Mouse (Mus musculus) embryonic facial prominence, embryonic 14.5 days (tissue): ENCODE results near the gene Gnb1. TPM values are rescaled to one million over a fixed set of nuclear protein-coding genes. Genes with fewer than 3 reads are reported as not detected.
A peak's percentile ranks its signal among the peaks of the same experiment; 100 is the strongest.

Experiments used
- ATAC-seq: fragments of 200-750 bp; cut with Nextera tagmentation; 2 replicates; pipeline ENCODE4 v1.8.0; 2017; ENCODE audit warnings: low read depth, moderate number of reproducible peaks, moderate TSS enrichment
- DNase-seq: peaks from one replicate; pipeline ENCODE4 v3.0.0-alpha.2; 2015; ENCODE audit warnings: low spot score
- H3K27ac ChIP-seq: fragments of 300-500 bp; sonication (generic); replicated peaks from 2 replicates; pipeline ENCODE4 v1.5.1; 2014; ENCODE audit warnings: low read depth, mild to moderate bottlenecking, low read length, moderate library complexity
- H3K27me3 ChIP-seq: fragments of 300-500 bp; sonication (generic); replicated peaks from 2 replicates; pipeline ENCODE4 v1.6.1; 2014; ENCODE audit warnings: low read length; ENCODE audit not compliant: control insufficient read depth, insufficient read depth
- H3K36me3 ChIP-seq: fragments of 300-500 bp; sonication (generic); 2 replicates; pipeline ENCODE4 v1.6.1; 2014; ENCODE audit warnings: low read length, mixed read lengths; ENCODE audit not compliant: control insufficient read depth, insufficient read depth
- H3K4me1 ChIP-seq: fragments of 300-500 bp; sonication (generic); 2 replicates; pipeline ENCODE4 v1.6.1; 2014; ENCODE audit warnings: antibody characterized with exemption, low read length; ENCODE audit not compliant: control insufficient read depth, insufficient read depth
- H3K4me2 ChIP-seq: fragments of 300-500 bp; sonication (generic); 2 replicates; pipeline ENCODE4 v1.6.1; 2014; ENCODE audit warnings: low read depth, mild to moderate bottlenecking, low read length, moderate library complexity, mixed read lengths
- H3K4me3 ChIP-seq: fragments of 300-500 bp; sonication (generic); 2 replicates; pipeline ENCODE4 v1.5.1; 2014; ENCODE audit warnings: low read depth, mild to moderate bottlenecking, low read length
- H3K9ac ChIP-seq: fragments of 300-500 bp; sonication (generic); 2 replicates; pipeline ENCODE4 v1.6.1; 2014; ENCODE audit warnings: low read depth, mild to moderate bottlenecking, low read length, moderate library complexity, mixed read lengths
- H3K9me3 ChIP-seq: fragments of 300-500 bp; sonication (generic); 2 replicates; pipeline ENCODE4 v1.6.1; 2016; ENCODE audit warnings: low read length; ENCODE audit not compliant: control insufficient read depth
- WGBS: fragments of 180-500 bp; shearing (Covaris S2); extraction: QIAGEN DNeasy Blood & Tissue Kit; methylation state at CpG from one replicate; pipeline ENCODE4 v1.1.7; 2014; 5-methylcytosine and 5-hydroxymethylcytosine counted together
- polyA plus RNA-seq: library from polyadenylated mRNA; unstranded; fragments of >200 nt; fragmentation: Nextera tagmentation; extraction: Ambion mirVana; gene quantifications from 2 replicates; pipeline ENCODE4 v1.2.1, GENCODE M21; 2014

Gnb1 gene
- polyA plus RNA-seq, 1 experiment from 2014 or later = 448 TPM

GRCm38 (mm10) chr4:155489101-155489970, 1.8 kb upstream of the Gnb1 start:
- Histone ChIP-seq H3K27me3 (no peaks in the 10 kb centered on the region), H3K4me3 (no peak overlapping the region), H3K4me2 (no peak overlapping the region), H3K9me3 (no peaks in the 10 kb centered on the region), H3K36me3 (no peaks in the 10 kb centered on the region), H3K9ac (no peak overlapping the region), H3K27ac (peak overlapping the region; percentile 78), H3K4me1 (peaks cover 29% of the 10 kb centered on the region)
- no peak for ATAC-seq
- 81% methylated on average over 9 of the region's 9 CpGs for WGBS
- DNase-seq = no peak

- no peaks in the 10 kb centered on the region for H3K27me3 ChIP-seq
- H3K9ac ChIP-seq = peak overlapping the region; percentile 100
- 31% methylated on average over 5 of the region's 5 CpGs for WGBS
- H3K4me3 ChIP-seq = peak overlapping the region; percentile 100
- peak overlapping the region; percentile 89 for H3K4me2 ChIP-seq
- H3K36me3 ChIP-seq = no peaks in the 10 kb centered on the region
- peaks cover 29% of the 10 kb centered on the region for H3K4me1 ChIP-seq
- DNase-seq (no peak), ATAC-seq (no peak)
- H3K9me3 ChIP-seq = no peaks in the 10 kb centered on the region
- peak overlapping the region; percentile 96; the same call in 1 of the 2 replicates for H3K27ac ChIP-seq
These were observed 705 bp upstream of the Gnb1 start for GRCm38 (mm10) chr4:155490456-155490855.

- Histone ChIP-seq H3K4me3 (peak overlapping the region; percentile 100), H3K27ac (peak overlapping the region; percentile 96), H3K9ac (peak overlapping the region; percentile 100), H3K4me1 (peaks cover 29% of the 10 kb centered on the region), H3K9me3 (no peaks in the 10 kb centered on the region), H3K36me3 (no peaks in the 10 kb centered on the region), H3K4me2 (peak overlapping the region; percentile 89), H3K27me3 (no peaks in the 10 kb centered on the region)
- WGBS = 0% methylated on average over 13 of the region's 54 CpGs
- ATAC-seq = peak; percentile 48
- no peak for DNase-seq
These were observed 469 bp downstream of the Gnb1 start for GRCm38 (mm10) chr4:155491529-155492130.

GRCm38 (mm10) chr4:155492131-155492633, 1.0 kb downstream of the Gnb1 start:
- Histone ChIP-seq H3K27me3 (no peaks in the 10 kb centered on the region), H3K36me3 (no peaks in the 10 kb centered on the region), H3K27ac (peak overlapping the region; percentile 96), H3K9ac (peak overlapping the region; percentile 100), H3K4me1 (peaks cover 29% of the 10 kb centered on the region), H3K4me2 (peak overlapping the region; percentile 89), H3K4me3 (peak overlapping the region; percentile 100), H3K9me3 (no peaks in the 10 kb centered on the region)
- WGBS = 0% methylated on average over 21 of the region's 51 CpGs
- ATAC-seq = no peak
- DNase-seq = peak; percentile 51

GRCm38 (mm10) chr4:155494891-155495290, 3.7 kb downstream of the Gnb1 start:
- no peak overlapping the region for H3K9ac ChIP-seq
- no peaks in the 10 kb centered on the region for H3K27me3 ChIP-seq
- H3K9me3 ChIP-seq = no peaks in the 10 kb centered on the region
- 72% methylated on average over 4 of the region's 4 CpGs for whole genome bisulfite sequencing
- DNase-seq = no peak
- H3K36me3 ChIP-seq = no peaks in the 10 kb centered on the region
- no peak overlapping the region for H3K4me3 ChIP-seq
- H3K27ac ChIP-seq = no peak overlapping the region
- H3K4me2 ChIP-seq = no peak overlapping the region
- ATAC-seq = no peak
- H3K4me1 ChIP-seq = peaks cover 14% of the 10 kb centered on the region

- H3K9ac ChIP-seq = no peak overlapping the region
- no peak for ATAC-seq
- peaks cover 7% of the 10 kb centered on the region for H3K4me1 ChIP-seq
- H3K27ac ChIP-seq = no peak overlapping the region
- no peaks in the 10 kb centered on the region for H3K9me3 ChIP-seq
- H3K4me2 ChIP-seq = no peak overlapping the region
- DNase-seq = no peak
- 84% methylated on average over 3 of the region's 3 CpGs for WGBS
- H3K36me3 ChIP-seq = no peaks in the 10 kb centered on the region
- H3K27me3 ChIP-seq = no peaks in the 10 kb centered on the region
- no peak overlapping the region for H3K4me3 ChIP-seq
These were observed 6.8 kb downstream of the Gnb1 start for GRCm38 (mm10) chr4:155497963-155498362.

- ATAC-seq = no peak
- Histone ChIP-seq H3K9me3 (no peaks in the 10 kb centered on the region), H3K4me2 (no peak overlapping the region), H3K36me3 (no peaks in the 10 kb centered on the region), H3K4me3 (no peak overlapping the region), H3K27me3 (no peaks in the 10 kb centered on the region), H3K4me1 (no peaks in the 10 kb centered on the region), H3K9ac (no peak overlapping the region), H3K27ac (no peak overlapping the region)
- no peak for DNase-seq
- 77% methylated on average over 2 of the region's 2 CpGs for WGBS
These were observed 10.0 kb downstream of the Gnb1 start for GRCm38 (mm10) chr4:155501126-155501525.

GRCm38 (mm10) chr4:155505067-155505466, 13.9 kb downstream of the Gnb1 start:
- ATAC-seq = no peak
- no peak overlapping the region for H3K9ac ChIP-seq
- WGBS = 69% methylated on average over 8 of the region's 8 CpGs
- no peak overlapping the region for H3K4me3 ChIP-seq
- H3K4me1 ChIP-seq = no peaks in the 10 kb centered on the region
- no peak overlapping the region for H3K4me2 ChIP-seq
- no peaks in the 10 kb centered on the region for H3K9me3 ChIP-seq
- H3K27ac ChIP-seq = no peak overlapping the region
- no peak for DNase-seq
- no peaks in the 10 kb centered on the region for H3K36me3 ChIP-seq
- no peaks in the 10 kb centered on the region for H3K27me3 ChIP-seq
